In genomic region chr17:56040857-56041163, GRCm38 (mm10) we compare ENCODE assay signal across 8 mouse cellular contexts. TPM values are rescaled to one million over a fixed set of nuclear protein-coding genes. Genes with fewer than 3 reads are reported as not detected.
DNase-seq lines count a peak whose midpoint lies in the region; ATAC-seq and TF ChIP-seq lines count a peak whose summit lies in the region.

No protein-coding gene starts in this region.

- peak overlapping the region; percentile 87 for H3K9ac ChIP-seq in lung, embryonic 16.5 days (ENCODE audit: low read length)
- peak overlapping the region; percentile 78 for H3K9ac ChIP-seq in embryonic facial prominence, embryonic 15.5 days
- H3K9ac ChIP-seq in limb, embryonic 12.5 days (replicated peaks) = peak overlapping the region; percentile 92

- peak overlapping the region; percentile 87 for H3K4me2 ChIP-seq in lung, embryonic 16.5 days (ENCODE audit: low read depth, low read length)
- H3K4me2 ChIP-seq in embryonic facial prominence, embryonic 15.5 days (replicated peaks) = peak overlapping the region; percentile 82
- peak overlapping the region; percentile 84 for H3K4me2 ChIP-seq in limb, embryonic 12.5 days

- H3K4me3 ChIP-seq in lung, embryonic 16.5 days (ENCODE audit: low read length) = peak overlapping the region; percentile 86
- peak overlapping the region; percentile 65 for H3K4me3 ChIP-seq in embryonic facial prominence, embryonic 15.5 days (replicated peaks)
- peak overlapping the region; percentile 84 for H3K4me3 ChIP-seq in limb, embryonic 12.5 days (replicated peaks)
- peak overlapping the region; percentile 54; the same call in 1 of the 2 replicates for H3K4me3 ChIP-seq in olfactory bulb, adult 2 months (ENCODE audit: insufficient read depth, low read depth, low read length)

- peaks cover 15% of the 10 kb centered on the region for H3K4me1 ChIP-seq in lung, embryonic 16.5 days (replicated peaks; ENCODE audit: control insufficient read depth, insufficient read depth, low read length)
- peaks cover 17% of the 10 kb centered on the region for H3K4me1 ChIP-seq in embryonic facial prominence, embryonic 15.5 days
- H3K4me1 ChIP-seq in limb, embryonic 12.5 days (replicated peaks) = peaks cover 18% of the 10 kb centered on the region
- H3K4me1 ChIP-seq in olfactory bulb, adult 2 months (ENCODE audit: control insufficient read depth, insufficient read depth, low read length) = peaks cover 6% of the 10 kb centered on the region

- H3K36me3 ChIP-seq in lung, embryonic 16.5 days (ENCODE audit: control insufficient read depth, insufficient read depth, low read length) = peaks cover 6% of the 10 kb centered on the region
- peaks cover 14% of the 10 kb centered on the region for H3K36me3 ChIP-seq in embryonic facial prominence, embryonic 15.5 days
- peaks cover 26% of the 10 kb centered on the region for H3K36me3 ChIP-seq in limb, embryonic 12.5 days

- 1% methylated on average over 12 of the region's 12 CpGs for WGBS in lung, embryonic 16.5 days
- under 1% methylated on average over 12 of the region's 12 CpGs for WGBS in embryonic facial prominence, embryonic 15.5 days
- WGBS in limb, embryonic 12.5 days = 2% methylated on average over 12 of the region's 12 CpGs
- WGBS in olfactory bulb, adult 2 months = 2% methylated on average over 12 of the region's 12 CpGs

- H3K27me3 ChIP-seq in lung, embryonic 16.5 days (ENCODE audit: control insufficient read depth, insufficient read depth, low read depth, low read length) = no peaks in the 10 kb centered on the region
- no peaks in the 10 kb centered on the region for H3K27me3 ChIP-seq in embryonic facial prominence, embryonic 15.5 days
- no peaks in the 10 kb centered on the region for H3K27me3 ChIP-seq in limb, embryonic 12.5 days

- H3K9me3 ChIP-seq in lung, embryonic 16.5 days (ENCODE audit: control insufficient read depth, low read length) = no peaks in the 10 kb centered on the region
- no peaks in the 10 kb centered on the region for H3K9me3 ChIP-seq in embryonic facial prominence, embryonic 15.5 days (replicated peaks)
- H3K9me3 ChIP-seq in limb, embryonic 12.5 days = no peaks in the 10 kb centered on the region

- TF ChIP-seq POLR2A in olfactory bulb, adult 2 months (IDR thresholded peaks at IDR 0.05; ENCODE audit: insufficient read depth, low read depth, low read length) = no peak

- H3K27ac ChIP-seq in lung, embryonic 16.5 days (ENCODE audit: low read length) = peak overlapping the region; percentile 87
- H3K27ac ChIP-seq in embryonic facial prominence, embryonic 15.5 days (replicated peaks) = peak overlapping the region; percentile 70
- H3K27ac ChIP-seq in limb, embryonic 12.5 days = peak overlapping the region; percentile 84
- no peak overlapping the region for H3K27ac ChIP-seq in olfactory bulb, adult 2 months (ENCODE audit: insufficient read depth, low read depth, low read length)

- ATAC-seq in lung, embryonic 16.5 days (ENCODE audit: low read depth) = no peak
- ATAC-seq in embryonic facial prominence, embryonic 15.5 days (ENCODE audit: insufficient number of reproducible peaks, low FRiP score, low TSS enrichment, low read depth) = no peak
- no peak for ATAC-seq in limb, embryonic 12.5 days (ENCODE audit: insufficient number of reproducible peaks, insufficient read depth, low FRiP score, low TSS enrichment, low read depth)
- no peak for ATAC-seq in activated CD4-positive, CD25-positive, alpha-beta regulatory T cell, adult 4 months

- TF ChIP-seq CTCF in olfactory bulb, adult 2 months (IDR thresholded peaks at IDR 0.05; ENCODE audit: insufficient read depth, low read depth, low read length) = no peak

- no peak for DNase-seq in lung, postnatal 4 days
- DNase-seq in cerebellum, postnatal 10 days = no peak
- DNase-seq in kidney, adult 11 months = no peak

RNA-seq across cellular contexts. Expression of gene Chaf1a, which starts 0.6 kb away (rescaled TPM):
- 23.8 and 24.0 TPM in 2 replicates for polyA plus RNA-seq in lung, embryonic 16.5 days (2015; fragmentation: Nextera tagmentation; extraction: Ambion mirVana)
- polyA plus RNA-seq in embryonic facial prominence, embryonic 15.5 days (2015; fragmentation: Nextera tagmentation; extraction: Ambion mirVana) = 21.6 and 23.0 TPM in 2 replicates
- polyA plus RNA-seq in limb, embryonic 12.5 days (2016; fragmentation: Nextera tagmentation; extraction: Ambion mirVana) = 48.8 and 51.2 TPM in 2 replicates
- polyA plus RNA-seq in olfactory bulb, adult 2 months (2012; ENCODE audit: insufficient read depth, insufficient read length, low replicate concordance, missing spikeins) = not detected in 2 replicates
- polyA plus RNA-seq in activated CD4-positive, CD25-positive, alpha-beta regulatory T cell, adult 4 months (2017; shearing (Covaris generic)) = 1 to 10 TPM; 1.0 to 1.6 TPM

RNA-seq across cellular contexts. Expression of gene Sh3gl1, which starts 4.4 kb away (rescaled TPM):
- polyA plus RNA-seq in lung, embryonic 16.5 days (2015; fragmentation: Nextera tagmentation; extraction: Ambion mirVana) = 158 and 166 TPM in 2 replicates
- 194 and 201 TPM in 2 replicates for polyA plus RNA-seq in embryonic facial prominence, embryonic 15.5 days (2015; fragmentation: Nextera tagmentation; extraction: Ambion mirVana)
- 171 and 175 TPM in 2 replicates for polyA plus RNA-seq in limb, embryonic 12.5 days (2016; fragmentation: Nextera tagmentation; extraction: Ambion mirVana)
- not detected in 2 replicates for polyA plus RNA-seq in olfactory bulb, adult 2 months (2012; ENCODE audit: insufficient read depth, insufficient read length, low replicate concordance, missing spikeins)
- polyA plus RNA-seq in activated CD4-positive, CD25-positive, alpha-beta regulatory T cell, adult 4 months (2017; shearing (Covaris generic)) = 100 to 1,000 TPM in 1 of 2 experiments, 10 to 100 TPM in 1; 84.9 to 114 TPM

RNA-seq across cellular contexts. Expression of gene Ubxn6, which starts 34.0 kb away (rescaled TPM):
- polyA plus RNA-seq in lung, embryonic 16.5 days (2015; fragmentation: Nextera tagmentation; extraction: Ambion mirVana) = 38.8 and 41.6 TPM in 2 replicates
- 46.4 and 51.6 TPM in 2 replicates for polyA plus RNA-seq in embryonic facial prominence, embryonic 15.5 days (2015; fragmentation: Nextera tagmentation; extraction: Ambion mirVana)
- polyA plus RNA-seq in limb, embryonic 12.5 days (2016; fragmentation: Nextera tagmentation; extraction: Ambion mirVana) = 42.0 and 46.4 TPM in 2 replicates
- not detected in 2 replicates for polyA plus RNA-seq in olfactory bulb, adult 2 months (2012; ENCODE audit: insufficient read depth, insufficient read length, low replicate concordance, missing spikeins)
- 10 to 100 TPM; 33.8 to 42.1 TPM for polyA plus RNA-seq in activated CD4-positive, CD25-positive, alpha-beta regulatory T cell, adult 4 months (2017; shearing (Covaris generic))

RNA-seq across cellular contexts. Expression of gene Mpnd, which starts 35.3 kb away (rescaled TPM):
- polyA plus RNA-seq in lung, embryonic 16.5 days (2015; fragmentation: Nextera tagmentation; extraction: Ambion mirVana) = 80.1 and 86.2 TPM in 2 replicates
- polyA plus RNA-seq in embryonic facial prominence, embryonic 15.5 days (2015; fragmentation: Nextera tagmentation; extraction: Ambion mirVana) = 91.3 and 97.2 TPM in 2 replicates
- polyA plus RNA-seq in limb, embryonic 12.5 days (2016; fragmentation: Nextera tagmentation; extraction: Ambion mirVana) = 165 and 169 TPM in 2 replicates
- not detected in 2 replicates for polyA plus RNA-seq in olfactory bulb, adult 2 months (2012; ENCODE audit: insufficient read depth, insufficient read length, low replicate concordance, missing spikeins)
- polyA plus RNA-seq in activated CD4-positive, CD25-positive, alpha-beta regulatory T cell, adult 4 months (2017; shearing (Covaris generic)) = 10 to 100 TPM; 22.9 to 23.8 TPM

RNA-seq across cellular contexts. Expression of gene Stap2, which starts 35.4 kb away (rescaled TPM):
- polyA plus RNA-seq in lung, embryonic 16.5 days (2015; fragmentation: Nextera tagmentation; extraction: Ambion mirVana) = 25.4 and 27.9 TPM in 2 replicates
- 23.6 and 24.5 TPM in 2 replicates for polyA plus RNA-seq in embryonic facial prominence, embryonic 15.5 days (2015; fragmentation: Nextera tagmentation; extraction: Ambion mirVana)
- 7.2 and 9.2 TPM in 2 replicates for polyA plus RNA-seq in limb, embryonic 12.5 days (2016; fragmentation: Nextera tagmentation; extraction: Ambion mirVana)
- not detected in 2 replicates for polyA plus RNA-seq in olfactory bulb, adult 2 months (2012; ENCODE audit: insufficient read depth, insufficient read length, low replicate concordance, missing spikeins)
- polyA plus RNA-seq in activated CD4-positive, CD25-positive, alpha-beta regulatory T cell, adult 4 months (2017; shearing (Covaris generic)) = under 1 TPM in 1 of 2 experiments, not detected in 1; 0.54 TPM

Comparison
In these comparisons a context has a peak if more than half of its experiments do, and no peak if none do; other contexts are left out.
1. RNA of gene Sh3gl1, which starts 4.4 kb away (polyA plus RNA-seq): 194 to 201 TPM in embryonic facial prominence, embryonic 15.5 days, 171 to 175 TPM in limb, embryonic 12.5 days, 158 to 166 TPM in lung, embryonic 16.5 days and 84.9 to 114 TPM in activated CD4-positive, CD25-positive, alpha-beta regulatory T cell, adult 4 months; not detected in olfactory bulb, adult 2 months; every median in the first group is over 10 times any median in the second.
2. Peak in every context shown above with its lines, with median percentiles within 50 percentile points of each other: H3K4me2 ChIP-seq, H3K4me3 ChIP-seq and H3K9ac ChIP-seq.